Comparison of ENCODE assay signal across 8 mouse cellular contexts in genomic region chr10:66814565-66815201, GRCm38 (mm10).
DNase-seq lines count a peak whose midpoint lies in the region; ATAC-seq lines count a peak whose summit lies in the region.

No protein-coding gene starts in this region.

- no peaks in the 10 kb centered on the region for H3K4me1 ChIP-seq in hindbrain, embryonic 12.5 days

- no peak overlapping the region for H3K27ac ChIP-seq in hindbrain, embryonic 12.5 days

- DNase-seq in MN1 (ENCODE audit: low spot score) = peak; percentile 55
- DNase-seq in cerebellum, adult 9-11 months = peak; percentile 68
- peak; percentile 86 to 89 for DNase-seq in frontal cortex, postnatal 14 days (ENCODE audit: low spot score in 2 of 2)
- peak; percentile 87 for DNase-seq in layer of hippocampus, postnatal 10 days (ENCODE audit: low spot score in 2 of 2)
- peak; percentile 91 for DNase-seq in lung, postnatal 10 days
- DNase-seq in ovary, postnatal 14 days (ENCODE audit: low spot score) = peak; percentile 82
- peak; percentile 67 for DNase-seq in thymus, postnatal 25 days

- 15% methylated on average over 16 of the region's 16 CpGs for WGBS in hindbrain, embryonic 12.5 days

- H3K4me2 ChIP-seq in hindbrain, embryonic 12.5 days (replicated peaks) = peak overlapping the region; percentile 37

- H3K36me3 ChIP-seq in hindbrain, embryonic 12.5 days = no peaks in the 10 kb centered on the region

- no peaks in the 10 kb centered on the region for H3K9me3 ChIP-seq in hindbrain, embryonic 12.5 days (replicated peaks)

- 0 out of 2 replicates have a peak, but pooled peaks cover 3% of the 10 kb centered on the region for H3K27me3 ChIP-seq in hindbrain, embryonic 12.5 days

- no peak overlapping the region for H3K9ac ChIP-seq in hindbrain, embryonic 12.5 days

- 0 out of 2 replicates have a peak overlapping the region, but pooled peaks have one; percentile 2 for H3K4me3 ChIP-seq in hindbrain, embryonic 12.5 days

- peak; percentile 60; the same call in 1 of the 2 replicates for ATAC-seq in hindbrain, embryonic 12.5 days (ENCODE audit: low FRiP score)
